Mouse (Mus musculus) lung, postnatal 0 days (tissue): Measurements from ENCODE around the gene Adcy3. TPM values are rescaled to one million over a fixed set of nuclear protein-coding genes. Genes with fewer than 3 reads are reported as not detected.
A peak's percentile ranks its signal among the peaks of the same experiment; 100 is the strongest.

ENCODE experiments used
- ATAC-seq: fragments of 200-750 bp; cut with Nextera tagmentation; 2 replicates; pipeline ENCODE4 v1.8.0; 2017; ENCODE audit warnings: moderate library complexity
- DNase-seq: peaks from one replicate; pipeline ENCODE4 v3.0.0-alpha.2; 2016; ENCODE audit warnings: low spot score
- H3K27ac ChIP-seq: fragments of 300-500 bp; sonication (generic); 2 replicates; pipeline ENCODE4 v1.5.1; 2014; ENCODE audit warnings: antibody characterized with exemption, mild to moderate bottlenecking, low read length, mixed read lengths
- H3K27me3 ChIP-seq: fragments of 300-500 bp; sonication (generic); replicated peaks from 2 replicates; pipeline ENCODE4 v1.6.1; 2014; ENCODE audit warnings: low read length, mixed read lengths; ENCODE audit not compliant: insufficient read depth
- H3K36me3 ChIP-seq: fragments of 300-500 bp; sonication (generic); 2 replicates; pipeline ENCODE4 v1.6.1; 2014; ENCODE audit warnings: low read length, mixed read lengths; ENCODE audit not compliant: insufficient read depth
- H3K4me1 ChIP-seq: fragments of 300-500 bp; sonication (generic); 2 replicates; pipeline ENCODE4 v1.6.1; 2014; ENCODE audit warnings: antibody characterized with exemption, low read depth, low read length, mixed read lengths; ENCODE audit not compliant: insufficient read depth
- H3K4me2 ChIP-seq: fragments of 300-500 bp; sonication (generic); replicated peaks from 2 replicates; pipeline ENCODE4 v1.6.1; 2014; ENCODE audit warnings: low read depth, mild to moderate bottlenecking, low read length, moderate library complexity, mixed read lengths
- H3K4me3 ChIP-seq: fragments of 300-500 bp; sonication (generic); 2 replicates; pipeline ENCODE4 v1.5.1; 2014; ENCODE audit warnings: low read depth, low read length
- H3K9ac ChIP-seq: fragments of 300-500 bp; sonication (generic); replicated peaks from 2 replicates; pipeline ENCODE4 v1.6.1; 2014; ENCODE audit warnings: low read depth, mild to moderate bottlenecking
- H3K9me3 ChIP-seq: fragments of 300-500 bp; sonication (generic); 2 replicates; pipeline ENCODE4 v1.6.1; 2016; ENCODE audit warnings: low read length, mixed read lengths
- CTCF ChIP-seq: IDR thresholded peaks from 2 replicates; pipeline ENCODE4 v1.5.1; 2016; ENCODE audit warnings: antibody characterized with exemption, mild to moderate bottlenecking
- EP300 ChIP-seq: IDR thresholded peaks from 2 replicates; pipeline ENCODE4 v1.6.1; 2016; ENCODE audit warnings: antibody characterized with exemption, mild to moderate bottlenecking, control low read depth
- WGBS: fragments of 180-500 bp; shearing (Covaris S2); extraction: QIAGEN DNeasy Blood & Tissue Kit; methylation state at CpG from one replicate; pipeline ENCODE4 v1.1.7; 2014; 5-methylcytosine and 5-hydroxymethylcytosine counted together
- polyA plus RNA-seq: library from polyadenylated mRNA; unstranded; fragments of >200 nt; fragmentation: Nextera tagmentation; extraction: Ambion mirVana; gene quantifications from 2 replicates; pipeline ENCODE4 v1.2.1, GENCODE M21; 2015

Adcy3 gene
- polyA plus RNA-seq, 1 experiment from 2014 or later, result 4.9 TPM

GRCm38 (mm10) chr12:4173108-4173790 lies 40.3 kb downstream of the Adcy3 start:
- ATAC-seq (no peak), DNase-seq (peak; percentile 7)
- H3K27me3 ChIP-seq, result no peaks in the 10 kb centered on the region
- no peak overlapping the region for H3K4me3 ChIP-seq
- H3K4me1 ChIP-seq, result no peaks in the 10 kb centered on the region
- WGBS, result 78% methylated on average over 15 of the region's 15 CpGs
- H3K9me3 ChIP-seq, result no peaks in the 10 kb centered on the region
- H3K4me2 ChIP-seq, result no peak overlapping the region
- no peak overlapping the region for H3K9ac ChIP-seq
- H3K27ac ChIP-seq, result no peak overlapping the region
- no peaks in the 10 kb centered on the region for H3K36me3 ChIP-seq
- TF ChIP-seq CTCF, result no peak
- no peak for TF ChIP-seq EP300

GRCm38 (mm10) chr12:4178839-4179238 lies 45.9 kb downstream of the Adcy3 start:
- no peak overlapping the region for H3K27ac ChIP-seq
- H3K4me2 ChIP-seq, result no peak overlapping the region
- no peak overlapping the region for H3K9ac ChIP-seq
- TF ChIP-seq EP300 (no peak), CTCF (no peak)
- no peaks in the 10 kb centered on the region for H3K4me1 ChIP-seq
- no peaks in the 10 kb centered on the region for H3K9me3 ChIP-seq
- 41% methylated on average over 5 of the region's 5 CpGs for WGBS
- ATAC-seq (no peak), DNase-seq (no peak)
- H3K4me3 ChIP-seq, result no peak overlapping the region
- no peaks in the 10 kb centered on the region for H3K36me3 ChIP-seq
- no peaks in the 10 kb centered on the region for H3K27me3 ChIP-seq

- Histone ChIP-seq H3K36me3 (no peaks in the 10 kb centered on the region), H3K4me3 (no peak overlapping the region), H3K27ac (no peak overlapping the region), H3K9me3 (no peaks in the 10 kb centered on the region), H3K9ac (no peak overlapping the region), H3K4me1 (no peaks in the 10 kb centered on the region), H3K27me3 (no peaks in the 10 kb centered on the region), H3K4me2 (no peak overlapping the region)
- 65% methylated on average over 6 of the region's 6 CpGs for WGBS
- DNase-seq, result peak; percentile 30
- TF ChIP-seq EP300 (no peak), CTCF (no peak)
- ATAC-seq, result peak; percentile 46; the same call in 1 of the 2 replicates
Observed at GRCm38 (mm10) chr12:4179671-4180233, 46.8 kb downstream of the Adcy3 start.

- Histone ChIP-seq H3K4me1 (no peaks in the 10 kb centered on the region), H3K36me3 (no peaks in the 10 kb centered on the region), H3K27me3 (no peaks in the 10 kb centered on the region), H3K4me2 (no peak overlapping the region), H3K27ac (no peak overlapping the region), H3K4me3 (no peak overlapping the region), H3K9ac (no peak overlapping the region), H3K9me3 (no peaks in the 10 kb centered on the region)
- DNase-seq, result no peak
- TF ChIP-seq CTCF, result no peak
- no peak for TF ChIP-seq EP300
- no peak for ATAC-seq
- WGBS, result 49% methylated on average over 3 of the region's 3 CpGs
Observed at GRCm38 (mm10) chr12:4180507-4180906, 47.6 kb downstream of the Adcy3 start.

GRCm38 (mm10) chr12:4184648-4185047 lies 51.7 kb downstream of the Adcy3 start:
- no peak overlapping the region for H3K27ac ChIP-seq
- 38% methylated on average over 2 of the region's 2 CpGs for WGBS
- no peaks in the 10 kb centered on the region for H3K27me3 ChIP-seq
- H3K4me1 ChIP-seq, result no peaks in the 10 kb centered on the region
- no peak for DNase-seq
- TF ChIP-seq CTCF (no peak), EP300 (no peak)
- ATAC-seq, result no peak
- no peak overlapping the region for H3K9ac ChIP-seq
- H3K4me3 ChIP-seq, result no peak overlapping the region
- no peaks in the 10 kb centered on the region for H3K9me3 ChIP-seq
- H3K36me3 ChIP-seq, result no peaks in the 10 kb centered on the region
- no peak overlapping the region for H3K4me2 ChIP-seq

GRCm38 (mm10) chr12:4188171-4189059 lies 55.5 kb downstream of the Adcy3 start:
- H3K9ac ChIP-seq, result no peak overlapping the region
- no peak overlapping the region for H3K27ac ChIP-seq
- no peak overlapping the region for H3K4me2 ChIP-seq
- no peaks in the 10 kb centered on the region for H3K36me3 ChIP-seq
- ATAC-seq (peak; percentile 91), DNase-seq (peak; percentile 92)
- no peaks in the 10 kb centered on the region for H3K27me3 ChIP-seq
- no peaks in the 10 kb centered on the region for H3K9me3 ChIP-seq
- 30% methylated on average over 14 of the region's 14 CpGs for WGBS
- no peak overlapping the region for H3K4me3 ChIP-seq
- TF ChIP-seq EP300 (no peak), CTCF (no peak)
- peaks cover under 1% of the 10 kb centered on the region; the same call in 1 of the 2 replicates for H3K4me1 ChIP-seq
